In the genomic region with DNA sequence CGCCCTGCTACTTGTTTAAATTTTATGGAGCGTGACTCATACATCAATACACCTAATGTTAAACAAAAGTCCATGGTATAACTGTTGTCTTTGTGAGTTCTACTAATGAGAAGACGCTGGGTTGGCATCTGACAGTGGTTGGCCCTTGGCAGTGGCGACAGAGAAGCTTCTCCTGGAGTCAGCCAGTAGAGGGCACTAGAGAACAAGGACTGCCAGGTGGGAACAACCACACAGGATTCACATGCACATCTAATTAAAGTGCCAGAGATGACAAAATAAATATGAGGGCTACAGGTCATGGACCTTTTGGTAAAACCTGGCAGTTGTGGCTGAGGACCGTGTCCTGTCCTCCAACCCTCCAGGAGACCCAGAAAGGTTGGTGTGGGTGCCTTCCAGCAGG, we compare ENCODE assay signal across 9 mouse cellular contexts. TPM values are rescaled to one million over a fixed set of nuclear protein-coding genes. Genes with fewer than 3 reads are reported as not detected.
DNase-seq lines count a peak whose midpoint lies in the region; TF ChIP-seq lines count a peak whose summit lies in the region.
"Had no signal": no experiment of that assay in that cellular context is flagged by ENCODE, and none has a peak within 500 bp of the region (broad histone marks: within the 10 kb centered on the region; RNA-seq: fewer than 3 reads in every experiment).

No protein-coding gene starts in this region.

- no peaks in the 10 kb centered on the region for H3K79me3 ChIP-seq in C2C12 (ENCODE audit: low read depth)

- H3K27ac ChIP-seq in heart, embryonic 10.5 days: no peak overlapping the region
- H3K27ac ChIP-seq: limb, embryonic 13.5 days had no signal

- H3K9me3 ChIP-seq in heart, embryonic 10.5 days: no peaks in the 10 kb centered on the region
- H3K9me3 ChIP-seq: limb, embryonic 13.5 days had no signal

- no peak overlapping the region for H3ac ChIP-seq in C2C12 (ENCODE audit: control insufficient read depth, insufficient read length, low read depth)

- no peak overlapping the region for H3K4me3 ChIP-seq in heart, embryonic 10.5 days
- no peak overlapping the region for H3K4me3 ChIP-seq in C2C12 (ENCODE audit: insufficient read depth, poor library complexity, severe bottlenecking)
- H3K4me3 ChIP-seq: limb, embryonic 13.5 days had no signal

- H3K27me3 ChIP-seq in heart, embryonic 10.5 days (ENCODE audit: insufficient read depth, poor library complexity, severe bottlenecking): no peaks in the 10 kb centered on the region; the same call in 1 of the 2 replicates
- H3K27me3 ChIP-seq in C2C12 (ENCODE audit: control insufficient read depth, insufficient read depth, insufficient read length): peaks cover 3% of the 10 kb centered on the region

- H3K36me3 ChIP-seq in heart, embryonic 10.5 days: no peaks in the 10 kb centered on the region
- no peaks in the 10 kb centered on the region for H3K36me3 ChIP-seq in C2C12 (ENCODE audit: control insufficient read depth, insufficient read depth)
- H3K36me3 ChIP-seq: limb, embryonic 13.5 days had no signal

- 18% methylated on average over 5 of the region's 5 CpGs for WGBS in heart, embryonic 10.5 days

- DNase-seq in heart, adult 8-10 months (ENCODE audit: low spot score): peak; percentile 58
- DNase-seq in heart, embryonic 10.5 days (ENCODE audit: low spot score): no peak
- DNase-seq in adrenal gland, postnatal 14 days: peak; percentile 78
- DNase-seq in embryo, embryonic 9.5 days (ENCODE audit: extremely low spot score): peak; percentile 67
- peak; percentile 71 for DNase-seq in kidney, adult 9 months
- DNase-seq in lung, postnatal 25 days (ENCODE audit: low spot score): peak; percentile 73
- DNase-seq in spleen, postnatal 4 days (ENCODE audit: low spot score in 2 of 2): peak; percentile 58 to 78

- H3K4me1 ChIP-seq in heart, embryonic 10.5 days: peaks cover 2% of the 10 kb centered on the region; the same call in 1 of the 2 replicates
- H3K4me1 ChIP-seq: limb, embryonic 13.5 days had no signal

- peak; percentile 24 for TF ChIP-seq CTCF in C2C12 (IDR thresholded peaks at IDR 0.05; ENCODE audit: control insufficient read depth, insufficient read depth, insufficient read length)

- no peaks in the 10 kb centered on the region for H3K79me2 ChIP-seq in C2C12 (ENCODE audit: control insufficient read depth, insufficient read depth)

TF ChIP-seq in C2C12, 6 proteins besides CTCF, POLR2A, EP300 and RAD21:
- TF ChIP-seq FOSL1 (IDR thresholded peaks at IDR 0.05; ENCODE audit: insufficient read depth, low read length, poor library complexity, severe bottlenecking) (no peak), MYOD1 (IDR thresholded peaks at IDR 0.05; ENCODE audit: control insufficient read depth, insufficient read length, low read depth) (no peak), USF1 (IDR thresholded peaks at IDR 0.05; ENCODE audit: low read depth) (no peak), MYOG (IDR thresholded peaks at IDR 0.05; ENCODE audit: control insufficient read depth, extremely low read depth, insufficient read length) (no peak), MAX (IDR thresholded peaks at IDR 0.05) (no peak), CEBPB (IDR thresholded peaks at IDR 0.05; ENCODE audit: low read depth) (no peak)

RNA-seq across cellular contexts. Expression of gene Tff2, which starts 5.7 kb away (rescaled TPM):
- not detected for total RNA-seq in heart, adult 8-10 months (2022)
- not detected in 2 replicates for polyA plus RNA-seq in heart, embryonic 10.5 days (2016; fragmentation: Nextera tagmentation; extraction: Ambion mirVana)
- polyA plus RNA-seq in C2C12 (2012; fragmentation: generic; extraction: Trizol): not detected
- total RNA-seq in adrenal gland, postnatal 14 days (2021): not detected in 2 replicates
- polyA plus RNA-seq: limb, embryonic 13.5 days had no signal

RNA-seq across cellular contexts. Expression of gene Tff3, which starts 9.0 kb away (rescaled TPM):
- total RNA-seq in heart, adult 8-10 months (2022): not detected
- polyA plus RNA-seq in heart, embryonic 10.5 days (2016; fragmentation: Nextera tagmentation; extraction: Ambion mirVana): 0.50 TPM in 1 of 2 replicates, not detected in the other
- not detected for polyA plus RNA-seq in C2C12 (2012; fragmentation: generic; extraction: Trizol)
- 0.78 TPM in 1 of 2 replicates, not detected in the other for total RNA-seq in adrenal gland, postnatal 14 days (2021)
- polyA plus RNA-seq: limb, embryonic 13.5 days had no signal

RNA-seq across cellular contexts. Expression of gene Tff1, which starts 26.7 kb away (rescaled TPM):
- total RNA-seq in heart, adult 8-10 months (2022): not detected
- polyA plus RNA-seq in heart, embryonic 10.5 days (2016; fragmentation: Nextera tagmentation; extraction: Ambion mirVana): 0.33 TPM in 1 of 2 replicates, not detected in the other
- not detected for polyA plus RNA-seq in C2C12 (2012; fragmentation: generic; extraction: Trizol)
- total RNA-seq in adrenal gland, postnatal 14 days (2021): not detected in 2 replicates
- polyA plus RNA-seq: limb, embryonic 13.5 days had no signal
